Mouse (Mus musculus) CD8-positive naive resting alpha-beta T cell, adult 2 months (primary cell): ENCODE data around the gene Cldn4.

Source experiments
- DNase-seq, 2 experiments: peaks; one replicate each; pipeline ENCODE4 v3.0.0; 2022; ENCODE audit warnings: low read depth in 2 of 2, low spot score in 2 of 2

Gene Cldn4

GRCm38 (mm10) chr5:134933281-134933680 lies 13.5 kb downstream of the Cldn4 start:
- peak; percentile 63 for DNase-seq

- peak; percentile 51 to 66 for DNase-seq
Measured at GRCm38 (mm10) chr5:134932903-134933276, 13.8 kb downstream of the Cldn4 start.

- peak; percentile 74 to 89 for DNase-seq
Measured at GRCm38 (mm10) chr5:134932179-134932902, 14.4 kb downstream of the Cldn4 start, which contains the start of gene Mettl27. TSS of gene Mettl27 (plus strand) at chr5:134932368.

GRCm38 (mm10) chr5:134929988-134930387 lies 16.7 kb downstream of the Cldn4 start:
- no peak for DNase-seq

GRCm38 (mm10) chr5:134926726-134927125 lies 20.0 kb downstream of the Cldn4 start:
- DNase-seq: no peak

- no peak for DNase-seq
Measured at GRCm38 (mm10) chr5:134923141-134923540, 23.6 kb downstream of the Cldn4 start.

GRCm38 (mm10) chr5:134921106-134921505 lies 25.6 kb downstream of the Cldn4 start:
- DNase-seq: no peak

- DNase-seq: no peak
Measured at GRCm38 (mm10) chr5:134920106-134920687, 26.5 kb downstream of the Cldn4 start.

GRCm38 (mm10) chr5:134919097-134919496 lies 27.6 kb downstream of the Cldn4 start:
- DNase-seq: no peak

GRCm38 (mm10) chr5:134918071-134918832 lies 28.5 kb downstream of the Cldn4 start:
- DNase-seq: peak; percentile 53 to 62

- DNase-seq: no peak
Measured at GRCm38 (mm10) chr5:134915311-134915710, 31.4 kb downstream of the Cldn4 start, which contains the start of gene Cldn13. TSS of gene Cldn13 (minus strand) at chr5:134915526.

- DNase-seq: no peak
Measured at GRCm38 (mm10) chr5:134914510-134914909, 32.2 kb downstream of the Cldn4 start.

- no peak for DNase-seq
Measured at GRCm38 (mm10) chr5:134913753-134914152, 33.0 kb downstream of the Cldn4 start.

- no peak for DNase-seq
Measured at GRCm38 (mm10) chr5:134913352-134913751, 33.4 kb downstream of the Cldn4 start.

GRCm38 (mm10) chr5:134911901-134912300 lies 34.8 kb downstream of the Cldn4 start:
- no peak for DNase-seq

- DNase-seq: peak; percentile 77 to 88
Measured at GRCm38 (mm10) chr5:134907135-134907534, 39.6 kb downstream of the Cldn4 start.

GRCm38 (mm10) chr5:134906633-134907032 lies 40.1 kb downstream of the Cldn4 start, which contains the start of gene Tmem270:
TSS of gene Tmem270 (minus strand) at chr5:134906733.
- DNase-seq: no peak

GRCm38 (mm10) chr5:134901644-134902027 lies 45.1 kb downstream of the Cldn4 start:
- no peak for DNase-seq

GRCm38 (mm10) chr5:134901012-134901643 lies 45.6 kb downstream of the Cldn4 start:
- DNase-seq: no peak

- DNase-seq: no peak
Measured at GRCm38 (mm10) chr5:134897596-134897995, 49.1 kb downstream of the Cldn4 start.

- no peak for DNase-seq
Measured at GRCm38 (mm10) chr5:134896965-134897364, 49.8 kb downstream of the Cldn4 start.
